Mouse (Mus musculus): ENCODE results near the gene Gfod1. TPM values are rescaled to one million over a fixed set of nuclear protein-coding genes. Genes with fewer than 3 reads are reported as not detected.

Gfod1 gene
- polyA plus RNA-seq, 1 experiment from 2014 or later = 0.54 TPM

DNA sequence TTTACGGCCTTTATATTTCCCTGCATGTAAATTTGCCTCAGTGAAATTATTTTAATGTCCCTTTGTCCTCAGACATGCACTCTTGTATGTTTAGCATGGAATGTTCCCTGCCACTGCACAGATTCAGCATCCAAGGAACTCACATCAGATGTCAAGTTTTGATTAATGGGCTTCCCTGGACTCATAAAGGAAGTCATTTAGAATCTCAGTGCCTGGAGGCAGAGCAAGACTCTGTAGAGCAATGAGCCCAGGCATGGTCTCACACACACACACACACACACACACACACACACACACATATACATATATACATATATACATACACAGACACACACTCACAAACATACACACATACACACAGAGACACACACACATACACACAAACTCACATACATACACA lies 81.9 kb downstream of the Gfod1 start:
- H3K36me3 ChIP-seq = no peaks in the 10 kb centered on the region
- WGBS (ENCODE audit: insufficient replicate concordance) = 83% methylated on average over 1 of the region's 1 CpGs
- no peak overlapping the region for H3K4me2 ChIP-seq
- H3K27ac ChIP-seq = no peak overlapping the region
- peaks cover 24% of the 10 kb centered on the region for H3K27me3 ChIP-seq (replicated peaks)
- H3K9ac ChIP-seq = no peak overlapping the region
- H3K9me3 ChIP-seq (replicated peaks) = 0 out of 2 replicates have a peak, but pooled peaks cover 5% of the 10 kb centered on the region
- H3K4me3 ChIP-seq = no peak overlapping the region
- ATAC-seq = no peak
- peaks cover 10% of the 10 kb centered on the region; the same call in 1 of the 2 replicates for H3K4me1 ChIP-seq

DNA sequence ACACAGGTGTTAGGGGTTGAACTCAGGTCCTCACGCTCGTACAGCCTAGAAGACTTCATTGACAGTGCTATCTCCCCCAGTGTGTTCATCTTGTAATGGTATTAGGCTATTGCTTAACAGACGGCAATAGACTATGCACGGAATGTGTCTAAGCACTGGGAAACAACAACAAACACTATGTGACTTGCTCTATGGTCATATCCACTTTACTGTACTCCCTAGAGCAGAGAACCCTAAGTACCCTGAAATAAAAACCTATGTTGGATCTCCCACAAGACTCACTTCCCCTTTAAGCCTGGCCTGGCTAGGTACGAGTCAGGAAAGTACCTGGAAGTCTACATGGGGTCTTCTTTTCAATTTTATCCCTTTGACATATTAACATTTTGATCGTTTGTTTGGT lies 82.7 kb downstream of the Gfod1 start:
- Histone ChIP-seq H3K4me3 (no peak overlapping the region), H3K9me3 (replicated peaks) (0 out of 2 replicates have a peak, but pooled peaks cover 5% of the 10 kb centered on the region), H3K36me3 (no peaks in the 10 kb centered on the region), H3K9ac (no peak overlapping the region), H3K27ac (no peak overlapping the region), H3K4me1 (peaks cover 18% of the 10 kb centered on the region; the same call in 1 of the 2 replicates), H3K4me2 (no peak overlapping the region), H3K27me3 (replicated peaks) (peaks cover 32% of the 10 kb centered on the region)
- WGBS (ENCODE audit: insufficient replicate concordance) = 68% methylated on average over 6 of the region's 6 CpGs
- no peak for ATAC-seq

DNA sequence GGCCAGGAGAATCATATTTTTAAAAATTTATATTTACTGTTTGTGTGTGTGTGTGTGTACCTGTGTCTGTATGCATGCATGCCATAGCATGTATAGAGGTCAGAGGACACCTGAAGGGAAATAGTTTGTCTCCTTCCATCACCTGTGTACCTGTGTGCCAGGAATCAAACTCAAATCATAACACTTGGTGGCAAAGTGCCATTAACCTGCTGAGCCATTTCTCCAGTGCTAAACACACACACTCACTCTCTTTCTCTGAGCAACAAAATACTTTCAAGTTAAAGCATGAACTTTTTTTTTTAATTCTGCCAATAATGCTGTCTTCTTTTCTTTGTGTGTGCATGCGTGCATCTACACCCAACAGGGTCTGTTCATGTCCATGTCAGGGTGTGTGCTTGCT lies 83.3 kb downstream of the Gfod1 start:
- WGBS (ENCODE audit: insufficient replicate concordance) = 74% methylated on average over 1 of the region's 1 CpGs
- no peak overlapping the region for H3K4me3 ChIP-seq
- H3K27ac ChIP-seq = no peak overlapping the region
- 0 out of 2 replicates have a peak, but pooled peaks cover 5% of the 10 kb centered on the region for H3K9me3 ChIP-seq (replicated peaks)
- H3K4me1 ChIP-seq = peaks cover 24% of the 10 kb centered on the region; the same call in 1 of the 2 replicates
- H3K4me2 ChIP-seq = no peak overlapping the region
- no peak for ATAC-seq
- no peak overlapping the region for H3K9ac ChIP-seq
- no peaks in the 10 kb centered on the region for H3K36me3 ChIP-seq
- H3K27me3 ChIP-seq (replicated peaks) = peaks cover 38% of the 10 kb centered on the region

DNA sequence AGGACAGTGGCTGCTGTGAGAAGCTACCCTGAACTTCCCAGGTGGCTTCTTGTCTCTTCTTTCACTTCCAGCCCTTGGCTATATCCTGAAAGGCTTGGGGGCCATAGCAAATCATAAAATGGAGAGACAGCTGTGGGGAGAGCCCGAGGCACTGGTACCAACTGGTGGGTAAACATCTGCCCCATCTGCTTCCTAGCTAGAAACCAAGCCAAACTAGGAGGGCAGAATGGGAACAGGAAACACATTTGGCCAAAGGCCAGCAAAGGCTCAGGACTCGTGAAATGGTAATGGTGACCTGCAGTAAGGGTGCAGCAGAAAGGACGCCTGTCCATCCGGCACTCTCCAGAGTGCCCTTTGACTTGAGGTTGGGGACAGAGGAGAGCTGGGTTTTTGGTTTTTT lies 85.2 kb downstream of the Gfod1 start:
- no peak for ATAC-seq
- Histone ChIP-seq H3K27me3 (replicated peaks) (peaks cover 45% of the 10 kb centered on the region), H3K9ac (no peak overlapping the region), H3K4me3 (no peak overlapping the region), H3K36me3 (no peaks in the 10 kb centered on the region), H3K4me1 (peaks cover 36% of the 10 kb centered on the region), H3K9me3 (replicated peaks) (no peaks in the 10 kb centered on the region), H3K27ac (no peak overlapping the region), H3K4me2 (no peak overlapping the region)
- WGBS (ENCODE audit: insufficient replicate concordance) = 55% methylated on average over 4 of the region's 4 CpGs

DNA sequence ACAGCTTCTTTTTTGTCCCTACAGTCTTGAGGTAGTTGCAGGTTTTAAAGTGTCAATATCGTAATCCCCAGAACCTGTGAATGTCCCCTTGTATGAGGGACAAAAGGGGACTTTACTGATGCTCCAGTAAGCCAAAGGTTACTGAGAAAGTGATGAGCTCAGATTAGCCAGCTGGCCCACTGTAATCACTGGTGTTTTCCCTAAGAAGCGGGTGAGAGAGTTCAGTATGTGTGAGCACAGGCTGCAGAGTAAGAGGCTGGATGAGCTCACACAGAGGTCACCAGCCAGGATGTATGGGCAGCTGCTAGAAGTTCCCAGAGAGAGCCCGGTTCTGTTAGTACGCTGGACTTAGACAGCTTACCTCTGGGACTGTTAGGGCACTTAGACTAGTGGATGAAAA lies 85.7 kb downstream of the Gfod1 start:
- WGBS (ENCODE audit: insufficient replicate concordance) = 47% methylated on average over 4 of the region's 4 CpGs

DNA sequence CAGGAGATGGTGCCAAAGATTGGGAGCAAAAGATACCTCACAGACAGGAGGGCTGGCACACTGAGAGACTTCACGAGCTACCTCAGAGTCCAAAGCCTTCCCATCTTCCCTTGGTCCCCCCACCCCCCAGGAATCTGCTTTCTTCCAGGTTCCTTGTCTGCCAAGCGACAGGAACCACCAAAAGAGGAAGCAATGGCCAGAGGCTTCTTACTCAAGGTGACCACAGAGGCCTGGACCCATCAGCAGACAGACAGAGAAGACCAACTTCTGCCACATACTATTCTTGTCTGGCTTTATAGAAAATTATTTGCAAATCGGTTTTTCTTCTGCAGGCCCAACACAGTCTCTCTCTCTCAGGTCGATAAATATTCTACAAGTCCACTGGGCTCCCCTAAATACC lies 86.3 kb downstream of the Gfod1 start:
- no peak overlapping the region for H3K9ac ChIP-seq
- 23% methylated on average over 4 of the region's 4 CpGs for WGBS (ENCODE audit: insufficient replicate concordance)
- no peak overlapping the region for H3K4me2 ChIP-seq
- peaks cover 36% of the 10 kb centered on the region for H3K4me1 ChIP-seq
- no peaks in the 10 kb centered on the region for H3K36me3 ChIP-seq
- no peak overlapping the region for H3K4me3 ChIP-seq
- no peak for ATAC-seq
- H3K9me3 ChIP-seq (replicated peaks) = no peaks in the 10 kb centered on the region
- peaks cover 51% of the 10 kb centered on the region for H3K27me3 ChIP-seq (replicated peaks)
- H3K27ac ChIP-seq = peak overlapping the region; percentile 3; the same call in 1 of the 2 replicates

More for the DNA sequence above, 85.7 kb downstream of the Gfod1 start:
- Histone ChIP-seq H3K27me3 (replicated peaks) (peaks cover 48% of the 10 kb centered on the region), H3K4me1 (peaks cover 36% of the 10 kb centered on the region), H3K36me3 (no peaks in the 10 kb centered on the region), H3K27ac (no peak overlapping the region), H3K4me3 (no peak overlapping the region), H3K9ac (no peak overlapping the region), H3K4me2 (no peak overlapping the region), H3K9me3 (replicated peaks) (no peaks in the 10 kb centered on the region)
- ATAC-seq = no peak

DNA sequence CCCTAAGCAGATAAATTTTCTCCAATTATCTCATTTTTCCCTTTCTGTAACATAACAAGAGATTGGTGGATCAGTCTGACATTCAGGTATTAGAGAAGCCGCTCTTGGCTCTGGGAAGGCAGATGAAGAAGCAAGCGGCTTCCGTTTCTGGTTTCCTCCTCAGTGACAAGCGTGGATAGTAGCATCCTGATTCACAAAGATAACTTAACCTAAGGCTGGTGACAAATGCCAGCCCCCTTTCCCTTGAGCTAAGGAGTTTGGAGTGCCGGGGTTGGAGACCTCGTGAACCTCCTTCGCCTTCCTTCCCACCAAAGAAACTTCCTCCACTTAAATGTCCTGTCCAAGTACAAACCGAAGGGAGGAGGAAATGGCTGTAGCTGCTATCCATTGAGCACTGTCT lies 86.9 kb downstream of the Gfod1 start:
- H3K4me3 ChIP-seq = no peak overlapping the region
- no peak overlapping the region for H3K27ac ChIP-seq
- H3K27me3 ChIP-seq (replicated peaks) = peaks cover 51% of the 10 kb centered on the region
- no peak overlapping the region for H3K9ac ChIP-seq
- no peaks in the 10 kb centered on the region for H3K9me3 ChIP-seq (replicated peaks)
- H3K4me2 ChIP-seq = no peak overlapping the region
- no peak for ATAC-seq
- no peaks in the 10 kb centered on the region for H3K36me3 ChIP-seq
- H3K4me1 ChIP-seq = peaks cover 40% of the 10 kb centered on the region
- 12% methylated on average over 8 of the region's 8 CpGs for WGBS (ENCODE audit: insufficient replicate concordance)

DNA sequence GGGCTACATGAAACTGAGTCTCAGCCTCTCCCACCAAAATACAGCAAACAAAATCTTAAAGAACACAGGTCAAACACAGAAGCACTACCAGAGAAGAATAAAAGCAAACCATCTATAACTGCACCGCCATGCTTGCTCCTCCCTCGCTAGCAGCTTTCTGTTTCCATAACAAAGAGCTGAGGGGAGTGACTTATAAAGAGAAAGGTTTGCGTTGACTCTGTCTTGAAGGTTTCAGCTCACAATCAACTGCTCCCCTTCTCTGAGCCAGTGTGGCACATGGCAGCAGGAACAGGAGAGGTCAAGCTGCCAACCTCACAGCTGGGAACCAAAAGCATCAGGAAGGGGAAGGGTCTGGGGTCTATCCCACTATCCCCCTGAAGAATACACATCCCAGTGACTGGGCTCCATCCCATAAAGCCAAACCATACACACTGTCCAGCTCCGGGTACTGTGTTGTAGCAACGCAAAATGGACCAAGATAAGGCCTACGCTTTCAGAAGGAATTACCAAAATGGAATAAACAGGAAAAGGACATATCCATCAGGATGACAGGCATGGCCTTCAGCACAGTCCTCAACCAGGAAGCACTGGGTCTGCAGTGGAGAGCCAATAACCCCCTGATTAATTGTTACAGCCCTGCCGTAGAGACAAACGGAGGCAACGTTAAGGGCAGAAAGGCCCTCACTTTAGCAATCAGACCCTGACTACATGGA lies 87.8 kb downstream of the Gfod1 start:
- H3K9ac ChIP-seq = no peak overlapping the region
- ATAC-seq = no peak
- H3K4me2 ChIP-seq = no peak overlapping the region
- peaks cover 47% of the 10 kb centered on the region for H3K4me1 ChIP-seq
- 44% methylated on average over 9 of the region's 9 CpGs for WGBS (ENCODE audit: insufficient replicate concordance)
- peaks cover 51% of the 10 kb centered on the region for H3K27me3 ChIP-seq (replicated peaks)
- no peak overlapping the region for H3K27ac ChIP-seq
- H3K4me3 ChIP-seq = no peak overlapping the region
- no peaks in the 10 kb centered on the region for H3K9me3 ChIP-seq (replicated peaks)
- no peaks in the 10 kb centered on the region for H3K36me3 ChIP-seq

DNA sequence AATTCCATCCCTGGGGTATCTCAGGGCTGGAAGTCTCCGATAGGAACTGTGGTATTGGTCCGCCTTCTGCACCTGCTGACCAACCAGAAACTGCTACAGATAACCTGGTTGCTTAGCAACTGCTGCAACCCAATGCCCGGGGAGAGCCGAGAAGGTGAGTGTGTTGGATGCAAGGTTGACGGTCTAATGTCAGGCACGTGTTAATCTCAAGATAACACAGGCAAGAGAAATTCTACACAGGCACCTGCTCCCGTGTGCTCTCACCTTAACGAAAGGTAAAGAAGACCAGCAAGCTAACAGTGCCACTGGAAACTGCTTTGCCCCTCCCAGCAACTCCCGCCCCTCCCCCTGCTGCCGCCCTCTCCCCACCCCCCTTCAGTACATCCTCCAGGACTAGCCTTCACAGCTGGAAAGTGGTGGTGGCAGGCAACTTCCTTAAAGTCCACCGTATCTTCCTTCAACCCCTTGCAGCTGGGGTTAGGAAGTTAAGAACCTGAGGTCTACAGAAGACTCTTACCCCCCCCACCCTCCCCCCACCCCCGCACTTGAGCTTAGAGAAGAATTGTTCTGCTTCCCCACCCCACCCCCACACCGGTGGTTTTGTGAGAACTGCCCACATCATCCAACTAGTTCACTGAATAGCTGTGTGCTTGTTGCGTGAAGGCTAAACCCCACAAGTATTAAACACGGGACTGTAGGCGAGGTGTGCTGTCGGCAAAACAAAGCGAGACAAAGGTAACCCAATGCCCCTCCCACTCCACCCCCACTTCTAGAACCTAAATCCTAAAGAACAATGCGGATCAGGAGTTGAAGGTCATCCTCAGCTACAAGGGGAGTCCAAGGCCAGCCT lies 88.6 kb downstream of the Gfod1 start:
- Histone ChIP-seq H3K4me2 (peak overlapping the region; percentile 12), H3K4me1 (peaks cover 53% of the 10 kb centered on the region), H3K36me3 (no peaks in the 10 kb centered on the region), H3K9me3 (replicated peaks) (no peaks in the 10 kb centered on the region), H3K27me3 (replicated peaks) (peaks cover 57% of the 10 kb centered on the region), H3K9ac (no peak overlapping the region), H3K27ac (no peak overlapping the region), H3K4me3 (no peak overlapping the region)
- ATAC-seq = peak; percentile 43
- WGBS (ENCODE audit: insufficient replicate concordance) = 8% methylated on average over 19 of the region's 19 CpGs

DNA sequence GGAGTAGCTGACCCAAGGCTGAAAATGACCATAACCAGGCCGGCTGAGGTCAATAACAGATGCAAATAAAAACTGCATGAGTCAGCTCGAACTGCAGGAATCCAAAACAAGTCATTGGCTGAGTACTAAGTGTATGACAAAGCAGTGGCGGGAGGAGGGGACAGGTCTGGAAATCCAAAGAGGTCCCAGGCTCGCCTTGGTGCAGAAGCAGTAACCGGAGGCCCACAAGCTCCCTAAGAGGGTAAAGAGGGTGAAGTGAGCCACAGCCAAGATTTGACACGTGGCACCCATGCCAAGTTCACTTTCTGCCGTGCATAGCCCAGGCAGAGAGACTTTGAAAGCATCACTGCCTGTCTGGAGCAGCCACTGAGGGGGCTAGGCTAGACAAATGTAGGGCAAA lies 91.6 kb downstream of the Gfod1 start:
- Histone ChIP-seq H3K4me2 (no peak overlapping the region), H3K9ac (no peak overlapping the region), H3K4me3 (no peak overlapping the region), H3K36me3 (no peaks in the 10 kb centered on the region), H3K9me3 (replicated peaks) (no peaks in the 10 kb centered on the region), H3K27me3 (replicated peaks) (peaks cover 42% of the 10 kb centered on the region), H3K27ac (no peak overlapping the region), H3K4me1 (peaks cover 67% of the 10 kb centered on the region)
- no peak for ATAC-seq
- WGBS (ENCODE audit: insufficient replicate concordance) = 40% methylated on average over 7 of the region's 7 CpGs

DNA sequence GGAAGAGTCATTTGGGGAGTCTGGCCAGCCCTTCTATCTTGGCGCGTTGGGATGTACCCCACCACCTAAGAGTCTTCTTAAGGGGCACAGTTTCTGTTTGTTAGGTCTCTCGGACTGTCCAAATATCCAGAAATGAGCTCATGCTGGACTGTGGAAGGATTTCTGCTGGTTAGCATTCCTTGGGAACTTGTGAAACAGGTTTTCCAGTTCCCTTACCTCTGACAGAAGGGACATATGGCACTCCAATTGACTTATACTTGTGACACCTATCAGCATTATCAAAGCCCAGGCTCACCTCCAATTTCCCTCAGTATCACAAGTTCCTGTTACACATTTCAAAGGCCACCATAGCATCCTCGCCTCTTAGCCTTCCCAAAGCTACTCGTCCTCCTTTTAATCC lies 93.0 kb downstream of the Gfod1 start:
- Histone ChIP-seq H3K9ac (no peak overlapping the region), H3K27ac (no peak overlapping the region), H3K9me3 (replicated peaks) (no peaks in the 10 kb centered on the region), H3K4me2 (no peak overlapping the region), H3K4me1 (peaks cover 56% of the 10 kb centered on the region), H3K27me3 (replicated peaks) (peaks cover 28% of the 10 kb centered on the region), H3K36me3 (no peaks in the 10 kb centered on the region), H3K4me3 (no peak overlapping the region)
- 63% methylated on average over 5 of the region's 5 CpGs for WGBS (ENCODE audit: insufficient replicate concordance)
- no peak for ATAC-seq

DNA sequence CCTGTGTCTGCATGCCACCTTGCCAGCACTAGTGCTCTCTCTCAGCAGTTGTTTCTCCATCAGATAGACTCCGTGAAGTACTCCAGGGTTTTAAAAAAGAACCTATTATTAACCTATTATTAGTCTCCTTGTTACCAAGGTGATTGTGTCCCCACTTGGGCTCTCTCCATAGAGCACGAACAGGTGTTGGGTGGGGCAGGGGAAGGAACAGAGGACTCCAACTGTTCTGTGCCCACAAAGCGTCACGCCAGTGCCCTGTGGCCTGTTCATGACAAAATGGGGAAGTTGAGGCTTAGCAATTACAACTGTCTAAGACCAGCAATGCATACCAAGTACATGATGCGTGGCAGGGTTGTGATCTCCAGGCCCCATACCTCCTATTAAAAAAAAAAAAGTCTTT lies 94.4 kb downstream of the Gfod1 start:
- peaks cover 18% of the 10 kb centered on the region; the same call in 1 of the 2 replicates for H3K27me3 ChIP-seq (replicated peaks)
- H3K9me3 ChIP-seq (replicated peaks) = no peaks in the 10 kb centered on the region
- H3K4me1 ChIP-seq = peaks cover 42% of the 10 kb centered on the region
- no peak overlapping the region for H3K4me3 ChIP-seq
- 0 out of 2 replicates have a peak, but pooled peaks have one; percentile 30 for ATAC-seq
- H3K4me2 ChIP-seq = 0 out of 2 replicates have a peak overlapping the region, but pooled peaks have one; percentile 25
- H3K36me3 ChIP-seq = no peaks in the 10 kb centered on the region
- no peak overlapping the region for H3K9ac ChIP-seq
- H3K27ac ChIP-seq = no peak overlapping the region
- WGBS (ENCODE audit: insufficient replicate concordance) = 42% methylated on average over 5 of the region's 5 CpGs

Measured in liver, embryonic 12.5 days (tissue).